Mouse (Mus musculus): ENCODE measurements at regions not wholly inside any gene's neighbourhood (a gene's known extent, or its start where the extent isn't known, plus 50 kb on each side); places are given as distances from the start of the nearest gene placed in this dataset.

DNA sequence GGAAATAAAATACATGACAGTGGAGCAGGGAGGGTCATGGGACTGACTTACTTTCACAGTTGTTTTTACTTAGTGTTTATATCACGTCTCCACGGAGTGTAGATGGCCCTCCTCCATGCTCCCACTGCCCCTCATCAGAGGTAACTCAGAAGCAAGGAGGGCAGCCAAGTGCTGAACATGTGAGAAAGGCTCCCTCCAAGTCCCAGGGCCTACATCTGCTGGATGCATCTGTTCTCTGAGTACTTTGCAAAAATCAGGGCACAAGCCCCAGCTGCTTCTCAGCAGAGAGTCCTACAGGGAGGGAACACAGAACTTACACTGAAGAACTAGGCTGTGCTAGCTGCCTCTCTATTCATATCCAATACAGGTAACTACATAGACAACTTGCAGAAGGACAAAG is 83.5 kb upstream of the Fam49a start:
- TF ChIP-seq POLR2A (IDR thresholded peaks at IDR 0.05; ENCODE audit: borderline replicate concordance, extremely low read depth, low read depth, low read length) (no peak), CTCF (IDR thresholded peaks at IDR 0.05; ENCODE audit: insufficient read depth, low read length) (no peak)
- 45% methylated on average over 2 of the region's 2 CpGs for WGBS
- Histone ChIP-seq H3K4me3 (replicated peaks; ENCODE audit: extremely low read depth, low read depth, low read length) (no peak overlapping the region), H3K4me1 (ENCODE audit: control insufficient read depth, insufficient read depth, low read length) (no peaks in the 10 kb centered on the region; the same call in none of the 2 replicates)
- DNase-seq: no peak

DNA sequence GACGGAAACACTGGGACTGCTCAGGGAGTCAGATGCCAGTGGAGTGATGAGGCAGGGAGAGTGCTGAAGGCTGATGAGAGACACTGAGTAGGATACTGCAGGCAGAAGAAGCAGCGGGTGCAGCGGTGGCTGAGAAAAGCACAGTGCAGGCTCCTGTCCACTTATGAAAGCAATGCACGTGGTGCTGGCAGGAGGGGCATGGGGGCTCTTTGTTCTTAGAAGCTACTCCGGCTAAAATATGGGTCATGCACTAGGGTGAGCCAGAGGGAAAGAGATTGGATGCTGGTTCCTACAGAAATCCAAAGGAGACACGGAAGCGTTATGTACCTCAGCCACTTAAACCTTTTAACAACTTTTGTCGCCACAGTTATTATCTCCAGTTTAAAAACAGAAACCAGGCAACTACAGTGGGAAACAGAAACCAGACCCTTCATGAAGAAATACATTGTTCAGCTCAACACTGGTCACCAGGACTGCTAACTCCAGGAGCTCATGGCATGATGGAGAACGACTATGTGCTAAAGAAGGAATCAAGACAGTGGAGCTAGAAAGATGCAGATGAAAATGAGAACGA is 82.6 kb upstream of the Fam49a start:
- TF ChIP-seq CTCF (IDR thresholded peaks at IDR 0.05; ENCODE audit: insufficient read depth, low read length) (no peak), POLR2A (IDR thresholded peaks at IDR 0.05; ENCODE audit: borderline replicate concordance, extremely low read depth, low read depth, low read length) (no peak)
- no peak for DNase-seq
- WGBS: 60% methylated on average over 10 of the region's 10 CpGs
- H3K4me3 ChIP-seq (replicated peaks; ENCODE audit: extremely low read depth, low read depth, low read length): no peak overlapping the region
- no peaks in the 10 kb centered on the region; the same call in none of the 2 replicates for H3K4me1 ChIP-seq (ENCODE audit: control insufficient read depth, insufficient read depth, low read length)

- DNase-seq: no peak
- TF ChIP-seq POLR2A (IDR thresholded peaks at IDR 0.05; ENCODE audit: borderline replicate concordance, extremely low read depth, low read depth, low read length) (no peak), CTCF (IDR thresholded peaks at IDR 0.05; ENCODE audit: insufficient read depth, low read length) (no peak)
Measured at GRCm38 (mm10) chr12:12180986-12181385, 81.0 kb upstream of the Fam49a start.

DNA sequence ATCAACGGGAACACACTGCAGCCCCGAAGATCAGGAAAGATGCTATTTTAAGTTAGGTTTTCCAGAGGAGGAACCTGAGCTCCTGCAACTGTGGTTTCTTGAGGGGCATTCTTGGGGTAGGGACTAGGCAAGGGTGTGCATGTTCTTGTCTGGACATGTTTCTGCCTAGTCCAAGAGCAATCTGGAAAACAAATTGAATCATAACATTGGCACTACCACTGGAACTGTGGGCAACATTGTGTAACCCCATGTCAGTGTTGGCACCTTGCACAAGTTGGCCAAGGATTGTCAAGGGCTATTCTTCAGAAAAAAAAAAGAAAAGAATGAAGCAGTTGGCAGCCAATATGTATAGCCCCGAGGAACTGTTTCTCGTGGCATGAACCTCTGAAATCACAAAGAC is 80.3 kb upstream of the Fam49a start:
- no peak overlapping the region for H3K4me3 ChIP-seq (replicated peaks; ENCODE audit: extremely low read depth, low read depth, low read length)
- TF ChIP-seq POLR2A (IDR thresholded peaks at IDR 0.05; ENCODE audit: borderline replicate concordance, extremely low read depth, low read depth, low read length): no peak
- no peak for TF ChIP-seq CTCF (IDR thresholded peaks at IDR 0.05; ENCODE audit: insufficient read depth, low read length)
- no peaks in the 10 kb centered on the region; the same call in none of the 2 replicates for H3K4me1 ChIP-seq (ENCODE audit: control insufficient read depth, insufficient read depth, low read length)
- DNase-seq: no peak
- WGBS: 74% methylated on average over 4 of the region's 4 CpGs

More at GRCm38 (mm10) chr12:12180986-12181385, 81.0 kb upstream of the Fam49a start:
- no peak overlapping the region for H3K4me3 ChIP-seq (replicated peaks; ENCODE audit: extremely low read depth, low read depth, low read length)
- 48% methylated on average over 1 of the region's 1 CpGs for WGBS
- no peaks in the 10 kb centered on the region; the same call in none of the 2 replicates for H3K4me1 ChIP-seq (ENCODE audit: control insufficient read depth, insufficient read depth, low read length)

DNA sequence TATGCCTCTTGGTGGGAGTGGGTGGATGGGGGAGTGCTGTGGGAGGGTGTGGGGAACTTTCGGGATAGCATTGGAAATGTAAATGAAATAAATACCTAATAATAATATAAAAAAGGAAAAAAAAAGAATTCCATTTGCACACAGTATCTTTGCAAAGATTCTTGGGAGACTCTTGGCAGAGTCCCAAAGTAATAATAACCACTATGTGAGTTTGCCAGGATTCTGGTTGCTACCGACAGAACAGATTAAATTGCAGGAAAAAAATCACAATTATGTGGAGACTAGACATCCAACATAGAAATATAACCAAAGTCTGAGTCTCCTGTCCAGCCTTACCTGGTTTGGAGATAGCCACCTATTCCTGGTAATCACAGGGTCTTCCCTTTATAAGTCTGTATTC is 75.6 kb upstream of the Fam49a start:
- 68% methylated on average over 2 of the region's 2 CpGs for whole genome bisulfite sequencing

DNA sequence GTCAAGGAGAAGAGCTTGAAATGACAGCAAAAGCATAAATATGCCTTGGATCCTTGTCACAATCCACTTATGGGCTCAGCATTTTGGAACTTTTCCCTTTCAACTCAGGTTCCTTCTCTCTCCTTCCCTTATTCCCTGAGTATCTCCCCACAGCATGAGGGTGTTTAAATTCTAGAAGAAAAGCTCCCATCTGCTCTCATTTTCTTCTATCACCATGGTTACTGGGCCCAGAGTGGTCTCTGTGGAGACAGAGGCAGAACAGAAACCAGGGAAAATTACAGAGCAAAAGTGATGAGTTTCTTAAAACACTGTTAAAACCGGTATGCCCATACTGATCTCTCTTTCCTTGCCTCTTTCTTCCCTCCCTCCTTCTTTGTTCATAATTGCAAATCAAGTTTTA is 66.9 kb upstream of the Fam49a start:
- WGBS: 63% methylated on average over 1 of the region's 1 CpGs
- H3K4me3 ChIP-seq (replicated peaks; ENCODE audit: extremely low read depth, low read depth, low read length): no peak overlapping the region
- H3K4me1 ChIP-seq (ENCODE audit: control insufficient read depth, insufficient read depth, low read length): no peaks in the 10 kb centered on the region
- no peak for TF ChIP-seq POLR2A (IDR thresholded peaks at IDR 0.05; ENCODE audit: borderline replicate concordance, extremely low read depth, low read depth, low read length)
- no peak for TF ChIP-seq CTCF (IDR thresholded peaks at IDR 0.05; ENCODE audit: insufficient read depth, low read length)
- DNase-seq: no peak

More for the DNA sequence above, 75.6 kb upstream of the Fam49a start:
- DNase-seq: no peak
- TF ChIP-seq POLR2A (IDR thresholded peaks at IDR 0.05; ENCODE audit: borderline replicate concordance, extremely low read depth, low read depth, low read length): no peak
- no peak for TF ChIP-seq CTCF (IDR thresholded peaks at IDR 0.05; ENCODE audit: insufficient read depth, low read length)
- Histone ChIP-seq H3K4me3 (replicated peaks; ENCODE audit: extremely low read depth, low read depth, low read length) (no peak overlapping the region), H3K4me1 (ENCODE audit: control insufficient read depth, insufficient read depth, low read length) (no peaks in the 10 kb centered on the region)

DNA sequence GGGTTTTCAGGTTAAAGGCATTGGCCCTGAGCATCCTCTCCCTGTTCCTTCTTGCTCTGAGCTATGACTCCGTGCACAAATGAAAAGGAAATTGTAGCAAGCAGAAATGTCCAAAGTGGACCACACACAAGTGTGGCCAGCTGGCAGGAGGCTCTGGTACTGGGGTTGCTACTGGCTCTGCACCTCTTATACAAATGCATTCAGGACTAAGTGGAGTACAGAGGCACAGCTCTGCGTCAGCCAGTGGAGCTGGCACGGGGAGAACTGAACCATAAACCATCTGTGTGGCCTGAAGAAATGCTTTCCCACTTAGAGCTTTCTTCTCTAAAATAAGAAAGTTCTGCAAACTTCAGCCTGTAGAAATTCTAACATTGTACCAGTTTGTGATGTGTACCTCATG is 65.3 kb upstream of the Fam49a start:
- Histone ChIP-seq H3K4me1 (ENCODE audit: control insufficient read depth, insufficient read depth, low read length) (no peaks in the 10 kb centered on the region), H3K4me3 (replicated peaks; ENCODE audit: extremely low read depth, low read depth, low read length) (no peak overlapping the region)
- 85% methylated on average over 3 of the region's 3 CpGs for WGBS
- no peak for TF ChIP-seq POLR2A (IDR thresholded peaks at IDR 0.05; ENCODE audit: borderline replicate concordance, extremely low read depth, low read depth, low read length)
- no peak for TF ChIP-seq CTCF (IDR thresholded peaks at IDR 0.05; ENCODE audit: insufficient read depth, low read length)
- no peak for DNase-seq

DNA sequence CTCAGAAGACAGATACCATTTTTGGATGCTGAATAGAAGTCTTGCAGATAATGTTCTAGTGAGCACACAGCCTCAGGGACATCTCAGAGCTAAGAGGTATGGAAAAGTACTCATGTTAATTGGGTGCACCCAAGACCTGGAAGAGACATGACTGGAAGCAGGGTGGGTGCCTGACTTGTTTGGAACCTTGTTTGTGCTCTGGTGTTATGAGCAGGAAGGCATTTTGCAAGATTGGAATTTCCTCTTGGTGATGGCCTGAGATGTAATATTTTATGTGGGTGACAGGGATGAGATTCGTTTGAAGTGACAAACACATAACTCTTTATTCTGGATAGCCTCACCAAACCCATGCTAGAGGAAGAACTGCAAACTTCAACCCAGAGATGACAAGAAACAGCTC is 53.7 kb upstream of the Fam49a start:
- DNase-seq: no peak
- no peak for TF ChIP-seq POLR2A (IDR thresholded peaks at IDR 0.05; ENCODE audit: borderline replicate concordance, extremely low read depth, low read depth, low read length)
- no peak for TF ChIP-seq CTCF (IDR thresholded peaks at IDR 0.05; ENCODE audit: insufficient read depth, low read length)
- 27% methylated on average over 1 of the region's 1 CpGs for WGBS
- Histone ChIP-seq H3K4me3 (replicated peaks; ENCODE audit: extremely low read depth, low read depth, low read length) (no peak overlapping the region), H3K4me1 (ENCODE audit: control insufficient read depth, insufficient read depth, low read length) (no peaks in the 10 kb centered on the region)

All from lung, adult 2 months (tissue).